Mouse (Mus musculus) G1E (cell line): Measurements from ENCODE around the gene Smap2. TPM values are rescaled to one million over a fixed set of nuclear protein-coding genes. Genes with fewer than 3 reads are reported as not detected.

Experiments
- ATAC-seq: 2 replicates; pipeline ENCODE4 v1.8.0; 2016; ENCODE audit warnings: mild to moderate bottlenecking; ENCODE audit not compliant: insufficient number of reproducible peaks, poor library complexity, low FRiP score, severe bottlenecking; ENCODE audit errors: extremely low read depth
- DNase-seq: peaks from one replicate; pipeline ENCODE4 v3.0.0; 2012; ENCODE audit warnings: low spot score
- H3K27me3 ChIP-seq: 2 replicates; pipeline ENCODE4 v1.6.1; 2012; ENCODE audit warnings: mild to moderate bottlenecking, low read length, inconsistent platforms; ENCODE audit not compliant: insufficient read depth
- H3K36me3 ChIP-seq: replicated peaks from 2 replicates; pipeline ENCODE3; 2012; ENCODE audit warnings: mild to moderate bottlenecking, inconsistent platforms
- H3K4me1 ChIP-seq: 2 replicates; pipeline ENCODE4 v1.6.1; 2012; ENCODE audit warnings: low read depth, low read length, inconsistent platforms, mixed read lengths; ENCODE audit not compliant: insufficient read depth
- H3K4me3 ChIP-seq: 2 replicates; pipeline ENCODE4 v1.5.1; 2012; ENCODE audit warnings: low read depth, mild to moderate bottlenecking, inconsistent platforms, low read length, moderate library complexity, mixed read lengths
- H3K9me3 ChIP-seq: replicated peaks from 2 replicates; pipeline ENCODE4 v1.6.1; 2012; ENCODE audit warnings: inconsistent platforms
- CTCF ChIP-seq: IDR thresholded peaks from 2 replicates; pipeline ENCODE4 v1.5.1; 2012; ENCODE audit warnings: low read depth, low read length, inconsistent platforms, mixed read lengths
- GATA1 ChIP-seq: IDR thresholded peaks from 2 replicates; pipeline ENCODE4 v1.6.1; 2012; ENCODE audit warnings: borderline replicate concordance, low read length, inconsistent platforms, mixed read lengths
- GATA2 ChIP-seq: IDR thresholded peaks from 2 replicates; pipeline ENCODE4 v1.6.1; 2012; ENCODE audit warnings: low read depth, low read length, inconsistent platforms, borderline replicate concordance
- POLR2AphosphoS5 ChIP-seq: IDR thresholded peaks from 2 replicates; pipeline ENCODE4 v1.6.1; 2012; ENCODE audit warnings: low read depth, low read length, inconsistent platforms; ENCODE audit not compliant: insufficient replicate concordance
- TAL1 ChIP-seq: conservative IDR thresholded peaks from 2 replicates; pipeline ENCODE4 v1.6.1; 2012; ENCODE audit warnings: low read depth, low read length, inconsistent platforms, mixed read lengths
- polyA plus RNA-seq: library from polyadenylated mRNA; stranded (reverse); fragments of >175 nt; gene quantifications from 2 replicates; pipeline ENCODE4 v1.2.3, GENCODE M21; 2012
- total RNA-seq, 2 experiments: library from RNA; stranded (forward) in 1 of 2; stranded (reverse) in 1 of 2; fragments of 200-1000 nt in 1 of 2; fragments of >200 nt in 1 of 2; fragmentation: Nextera tagmentation in 1 of 2; gene quantifications; 2 replicates each; pipeline ENCODE4 v1.2.3; 2014 to 2017

The Smap2 gene
- total and polyA plus RNA-seq, 3 experiments, result 33.4 to 92.6 (median 35.6) TPM

DNA sequence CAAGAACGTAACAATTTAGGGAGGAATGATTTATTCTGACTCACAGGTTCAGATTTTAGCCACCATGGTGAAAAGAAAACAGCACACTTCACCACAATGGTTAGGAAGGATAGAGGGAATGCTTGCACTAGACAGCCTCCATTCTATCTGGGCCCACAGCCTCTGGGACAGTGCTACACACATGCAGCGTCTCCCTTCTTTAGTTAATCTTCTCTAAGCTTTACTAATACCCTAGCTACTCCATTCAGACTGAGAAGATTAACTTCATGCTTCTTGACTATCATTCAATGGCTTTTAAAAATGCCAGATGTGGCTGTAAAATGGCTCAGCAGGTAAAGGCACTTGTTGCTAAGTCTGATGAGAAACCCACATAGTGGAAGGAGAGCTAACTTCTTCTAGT lies 24.8 kb downstream of the Smap2 start:
- H3K9me3 ChIP-seq, result peaks cover 9% of the 10 kb centered on the region
- ATAC-seq (no peak), DNase-seq (no peak)
- TF ChIP-seq POLR2AphosphoS5, result no peak
- TF ChIP-seq TAL1, result no peak
- TF ChIP-seq GATA1, result no peak
- peaks cover 43% of the 10 kb centered on the region for H3K4me1 ChIP-seq
- H3K4me3 ChIP-seq, result no peak overlapping the region
- H3K27me3 ChIP-seq, result no peaks in the 10 kb centered on the region
- H3K36me3 ChIP-seq, result peaks cover 56% of the 10 kb centered on the region

DNA sequence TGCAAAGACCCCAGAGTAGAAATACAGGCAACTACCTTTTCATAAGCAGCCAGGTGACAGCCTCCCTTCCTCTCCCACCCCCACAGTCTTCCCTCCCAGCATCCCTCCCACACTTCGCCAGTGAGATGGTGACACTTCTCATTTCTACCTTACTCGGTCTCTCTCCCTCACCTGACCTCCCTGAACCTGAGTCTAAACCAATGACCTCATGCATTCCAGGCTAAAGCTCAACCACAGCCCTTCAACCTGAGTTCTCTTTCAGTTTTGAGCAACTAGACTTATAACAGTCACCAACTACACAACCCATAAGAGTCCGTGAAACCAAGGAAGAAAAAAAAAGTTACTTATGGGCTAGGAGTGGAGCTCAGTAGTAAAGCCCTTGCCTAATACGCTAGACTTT lies 29.7 kb downstream of the Smap2 start:
- Histone ChIP-seq H3K9me3 (peaks cover 9% of the 10 kb centered on the region), H3K27me3 (no peaks in the 10 kb centered on the region), H3K4me1 (peaks cover 24% of the 10 kb centered on the region), H3K4me3 (no peak overlapping the region), H3K36me3 (peaks cover 75% of the 10 kb centered on the region)
- ATAC-seq, result no peak
- TF ChIP-seq CTCF (no peak), GATA2 (no peak), GATA1 (no peak), TAL1 (no peak), POLR2AphosphoS5 (no peak)
- DNase-seq, result no peak

DNA sequence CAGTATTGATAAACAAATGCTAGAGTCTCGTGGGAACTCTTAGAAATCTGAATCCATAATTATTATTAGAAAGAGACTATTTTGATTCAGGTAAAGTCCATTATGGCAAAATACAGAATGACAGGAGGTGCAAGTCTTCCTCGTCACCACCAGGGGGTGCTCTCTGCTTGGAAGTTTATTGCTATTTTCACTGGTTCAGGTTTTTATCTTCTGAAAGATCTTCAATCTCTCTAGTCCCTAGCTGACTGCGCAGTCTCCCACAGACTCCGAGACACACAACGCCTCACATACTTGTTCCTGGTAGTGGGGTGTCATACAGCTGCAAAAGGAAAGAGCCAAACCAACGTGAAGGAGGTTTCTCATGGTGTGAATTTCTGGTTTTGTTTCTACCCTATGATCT lies 30.6 kb downstream of the Smap2 start:
- no peak for TF ChIP-seq TAL1
- TF ChIP-seq CTCF, result peak; percentile 82; the same call in 1 of the 2 replicates
- H3K4me1 ChIP-seq, result peaks cover 24% of the 10 kb centered on the region
- H3K4me3 ChIP-seq, result no peak overlapping the region
- peaks cover 76% of the 10 kb centered on the region for H3K36me3 ChIP-seq
- DNase-seq (no peak), ATAC-seq (peak; percentile 50)
- no peaks in the 10 kb centered on the region for H3K27me3 ChIP-seq
- peaks cover 9% of the 10 kb centered on the region for H3K9me3 ChIP-seq

DNA sequence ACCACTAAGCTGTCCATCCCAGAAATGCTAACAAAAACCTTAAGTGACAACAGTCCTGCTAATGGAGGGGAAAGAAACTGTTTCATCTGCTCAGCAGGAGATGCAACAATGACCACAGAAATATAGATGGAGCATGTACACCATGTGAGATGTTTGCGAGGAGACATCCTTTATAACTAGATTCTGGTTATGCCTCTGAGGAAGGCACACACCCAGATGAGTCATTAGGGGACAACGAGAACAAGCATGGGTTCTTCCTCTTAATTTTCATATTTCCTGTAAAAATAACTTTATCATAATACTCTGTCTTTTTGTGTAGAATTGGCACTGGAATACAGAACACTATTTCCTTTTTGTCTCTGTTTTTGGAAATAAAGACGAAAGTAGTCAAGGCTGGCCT lies 38.8 kb downstream of the Smap2 start:
- H3K4me3 ChIP-seq, result no peak overlapping the region
- ATAC-seq (no peak), DNase-seq (no peak)
- peaks cover 91% of the 10 kb centered on the region for H3K36me3 ChIP-seq
- TF ChIP-seq CTCF, result no peak
- H3K9me3 ChIP-seq, result no peaks in the 10 kb centered on the region
- H3K4me1 ChIP-seq, result no peaks in the 10 kb centered on the region; the same call in 1 of the 2 replicates
- no peaks in the 10 kb centered on the region for H3K27me3 ChIP-seq

DNA sequence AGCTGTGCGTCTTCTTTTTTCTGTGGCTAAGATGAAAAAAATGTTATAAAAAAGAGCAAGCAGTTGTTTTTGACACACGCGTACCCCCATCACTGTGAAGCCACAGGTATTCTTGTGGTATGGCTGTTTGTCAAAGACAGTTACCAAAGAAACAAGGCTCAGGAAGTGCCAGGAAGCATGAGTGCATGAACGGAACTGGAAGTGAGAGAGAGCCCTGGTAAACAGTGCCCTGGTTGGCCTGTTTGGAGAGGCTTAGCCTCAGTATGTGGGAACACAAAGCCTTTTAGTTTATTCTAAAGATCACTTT lies 41.7 kb downstream of the Smap2 start:
- ATAC-seq (no peak), DNase-seq (no peak)
- Histone ChIP-seq H3K36me3 (peaks cover 90% of the 10 kb centered on the region), H3K4me1 (no peaks in the 10 kb centered on the region; the same call in 1 of the 2 replicates), H3K27me3 (no peaks in the 10 kb centered on the region), H3K4me3 (no peak overlapping the region), H3K9me3 (no peaks in the 10 kb centered on the region)
- TF ChIP-seq POLR2AphosphoS5 (no peak), GATA1 (no peak), TAL1 (no peak)

DNA sequence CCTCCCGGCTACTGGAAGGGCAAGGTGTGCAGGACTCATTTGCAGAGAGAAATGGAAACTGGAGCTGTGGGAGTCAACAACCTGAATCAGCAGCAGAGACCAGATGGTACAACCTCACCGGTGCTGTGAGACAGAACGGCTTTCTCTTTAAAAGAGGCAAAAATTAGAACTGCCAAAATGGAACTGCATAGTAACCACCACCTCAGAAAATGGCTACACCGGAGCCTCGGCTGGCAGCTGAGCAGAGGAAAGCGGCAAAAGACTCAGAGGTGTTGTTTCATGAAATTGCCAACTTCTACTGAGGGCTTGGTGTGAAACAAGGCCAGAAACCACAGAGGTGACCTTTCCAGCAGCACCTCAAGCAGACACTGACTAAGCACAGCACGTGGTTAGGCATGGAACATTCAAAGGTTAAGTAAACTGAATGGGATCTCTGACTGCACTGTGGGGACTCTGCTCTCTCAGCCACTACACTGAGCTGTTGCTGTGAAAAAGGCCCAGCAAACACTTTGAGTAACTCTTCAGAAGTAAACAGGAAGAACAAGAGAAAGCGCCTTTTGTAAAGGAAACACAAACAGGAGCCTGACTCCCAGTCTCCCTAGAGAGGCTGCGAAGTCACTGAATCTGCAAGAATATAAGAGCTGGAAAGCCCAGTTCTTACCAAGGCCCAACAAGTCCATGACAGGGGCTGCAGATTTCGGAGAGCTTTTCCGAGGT lies 42.2 kb downstream of the Smap2 start:
- Histone ChIP-seq H3K27me3 (no peaks in the 10 kb centered on the region), H3K36me3 (peaks cover 89% of the 10 kb centered on the region), H3K4me3 (no peak overlapping the region), H3K9me3 (no peaks in the 10 kb centered on the region), H3K4me1 (no peaks in the 10 kb centered on the region; the same call in 1 of the 2 replicates)
- TF ChIP-seq CTCF (no peak), POLR2AphosphoS5 (no peak), TAL1 (no peak), GATA2 (no peak), GATA1 (no peak)
- DNase-seq (no peak), ATAC-seq (no peak)

DNA sequence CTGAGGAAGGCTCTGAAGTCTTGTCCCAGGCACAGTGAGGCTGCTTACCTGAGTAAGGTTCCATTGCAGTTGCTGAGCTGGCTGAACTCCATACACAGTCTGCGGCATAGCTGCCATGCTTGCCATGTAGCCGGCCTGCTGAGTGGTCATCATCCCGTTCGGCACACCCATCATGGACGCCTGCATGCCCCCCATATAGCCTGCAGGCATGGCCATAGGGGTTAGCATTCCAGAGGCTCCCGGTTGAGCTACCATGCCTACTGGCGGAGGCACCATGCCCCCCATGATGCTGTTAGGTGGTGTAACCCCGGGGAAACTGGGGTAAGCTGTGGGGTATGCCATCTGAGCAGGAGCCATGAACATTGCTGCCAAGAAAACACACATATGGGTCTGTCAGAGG lies 45.2 kb downstream of the Smap2 start:
- no peak for DNase-seq

More for the DNA sequence above, 45.2 kb downstream of the Smap2 start:
- no peaks in the 10 kb centered on the region; the same call in 1 of the 2 replicates for H3K4me1 ChIP-seq
- no peak overlapping the region for H3K4me3 ChIP-seq
- no peak for TF ChIP-seq GATA1
- TF ChIP-seq TAL1, result no peak
- TF ChIP-seq CTCF, result no peak
- TF ChIP-seq GATA2, result no peak
- peak; percentile 53; the same call in 1 of the 2 replicates for TF ChIP-seq POLR2AphosphoS5
- H3K27me3 ChIP-seq, result no peaks in the 10 kb centered on the region
- no peaks in the 10 kb centered on the region for H3K9me3 ChIP-seq
- peaks cover 95% of the 10 kb centered on the region for H3K36me3 ChIP-seq
- no peak for ATAC-seq
